Comparison of ENCODE assay signal across 8 mouse cellular contexts in the genomic region with DNA sequence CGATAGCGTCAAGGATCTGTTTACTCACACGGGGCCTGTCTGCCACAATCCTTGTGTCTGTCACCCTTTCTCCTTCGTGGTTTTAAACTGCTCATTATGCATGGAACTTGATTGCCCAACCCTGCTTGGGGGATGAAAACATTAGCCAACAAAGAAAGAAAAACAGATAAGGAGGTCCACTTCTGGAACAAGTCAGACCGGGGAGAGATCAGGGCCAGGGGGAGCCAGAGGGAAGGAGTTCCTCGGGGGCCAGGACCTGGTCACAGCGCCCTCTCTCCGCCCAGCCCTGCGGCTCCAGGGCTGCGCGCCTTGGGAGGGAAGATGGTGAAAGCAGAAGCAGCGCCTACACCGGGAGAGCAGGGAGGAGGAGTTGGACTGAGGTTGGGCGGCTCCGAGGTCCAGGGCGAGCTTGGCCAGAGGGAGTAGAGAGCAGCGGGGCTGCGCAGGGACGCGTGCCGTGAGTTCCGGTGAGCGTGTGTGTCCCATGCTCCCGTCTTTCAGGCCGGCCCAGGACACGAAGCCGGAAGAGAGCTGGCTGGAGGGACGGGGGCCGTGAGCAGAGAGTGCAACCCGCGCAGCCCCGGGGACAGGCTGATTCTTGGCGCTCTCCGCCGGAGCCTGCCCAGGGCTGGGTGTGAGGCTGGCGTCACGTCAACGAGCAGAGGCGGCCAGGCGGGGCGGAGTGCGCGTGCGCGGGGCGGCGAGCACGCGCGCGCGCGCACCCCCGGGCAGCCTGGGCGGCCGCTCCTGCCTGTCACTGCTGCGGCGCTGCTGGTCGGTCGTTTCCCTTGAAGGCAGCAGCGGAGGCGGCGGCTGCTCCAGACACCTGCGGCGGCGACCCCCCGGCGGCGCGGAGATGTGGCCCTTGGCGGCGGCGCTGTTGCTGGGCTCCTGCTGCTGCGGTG. TPM values are rescaled to one million over a fixed set of nuclear protein-coding genes. Genes with fewer than 3 reads are reported as not detected.
A peak's percentile ranks its signal among the peaks of the same experiment; 100 is the strongest.
DNase-seq lines count a peak whose midpoint lies in the region; ATAC-seq and TF ChIP-seq lines count a peak whose summit lies in the region.

No protein-coding gene starts in this region.

- no peaks in the 10 kb centered on the region for H3K9me3 ChIP-seq in CH12.LX (replicated peaks; ENCODE audit: low read length)
- H3K9me3 ChIP-seq in forebrain, embryonic 13.5 days (replicated peaks): no peaks in the 10 kb centered on the region
- H3K9me3 ChIP-seq in liver, postnatal 0 days (ENCODE audit: low read length): no peaks in the 10 kb centered on the region
- H3K9me3 ChIP-seq in neural tube, embryonic 14.5 days (ENCODE audit: control insufficient read depth, low read length): no peaks in the 10 kb centered on the region

- H3K9ac ChIP-seq in CH12.LX (ENCODE audit: insufficient read depth, low read depth): peak overlapping the region; percentile 90
- H3K9ac ChIP-seq in forebrain, embryonic 13.5 days: peak overlapping the region; percentile 93
- H3K9ac ChIP-seq in liver, postnatal 0 days (replicated peaks): peak overlapping the region; percentile 100
- H3K9ac ChIP-seq in neural tube, embryonic 14.5 days (replicated peaks; ENCODE audit: low read depth, low read length): peak overlapping the region; percentile 92

- TF ChIP-seq EP300 in CH12.LX (IDR thresholded peaks at IDR 0.05; ENCODE audit: low read length): no peak
- peak; percentile 82 for TF ChIP-seq EP300 in liver, postnatal 0 days (IDR thresholded peaks at IDR 0.05; ENCODE audit: low read depth)

- DNase-seq in CH12.LX (ENCODE audit: extremely low read depth): peak; percentile 90
- DNase-seq in heart, postnatal 10 days: peak; percentile 94 to 95
- DNase-seq in large intestine, adult 2 months (ENCODE audit: low read depth, low spot score): peak; percentile 52
- peak; percentile 94 for DNase-seq in liver, postnatal 0 days
- DNase-seq in testis, postnatal 10 days (ENCODE audit: low spot score): peak; percentile 91

- peak; percentile 89 for ATAC-seq in cerebellum, adult (ENCODE audit: insufficient number of reproducible peaks, low FRiP score, low TSS enrichment)
- peak; percentile 96 for ATAC-seq in forebrain, embryonic 13.5 days
- peak; percentile 90 for ATAC-seq in liver, postnatal 0 days
- ATAC-seq in neural tube, embryonic 14.5 days (ENCODE audit: low read depth): peak; percentile 96

- TF ChIP-seq POLR2A in CH12.LX (IDR thresholded peaks at IDR 0.05; ENCODE audit: low read depth, low read length): peak; percentile 82

- peaks cover 6 to 9% of the 10 kb centered on the region in 2 experiments for H3K36me3 ChIP-seq in CH12.LX (replicated peaks in 1 of 2; ENCODE audit: control insufficient read depth in 1 of 2, insufficient read depth in 1 of 2, low read length in 1 of 2)
- 0 out of 2 replicates have a peak, but pooled peaks cover 3% of the 10 kb centered on the region for H3K36me3 ChIP-seq in forebrain, embryonic 13.5 days (ENCODE audit: poor library complexity, severe bottlenecking)
- peaks cover 14% of the 10 kb centered on the region for H3K36me3 ChIP-seq in liver, postnatal 0 days (replicated peaks; ENCODE audit: insufficient read depth, low read length)
- no peaks in the 10 kb centered on the region for H3K36me3 ChIP-seq in neural tube, embryonic 14.5 days (ENCODE audit: control insufficient read depth, insufficient read depth, low read length)

- under 1% methylated on average over 58 of the region's 74 CpGs for WGBS in forebrain, embryonic 13.5 days
- WGBS in large intestine, adult 2 months: under 1% methylated on average over 74 of the region's 74 CpGs
- WGBS in liver, postnatal 0 days (ENCODE audit: insufficient replicate concordance): 2% methylated on average over 68 of the region's 74 CpGs
- WGBS in neural tube, embryonic 14.5 days: under 1% methylated on average over 52 of the region's 74 CpGs

- peak overlapping the region; percentile 96 for H3K27ac ChIP-seq in CH12.LX (ENCODE audit: insufficient read depth, low read depth)
- peak overlapping the region; percentile 99 for H3K27ac ChIP-seq in forebrain, embryonic 13.5 days
- peak overlapping the region; percentile 99 for H3K27ac ChIP-seq in liver, postnatal 0 days (ENCODE audit: low read depth)
- H3K27ac ChIP-seq in neural tube, embryonic 14.5 days (ENCODE audit: low read depth, low read length): peak overlapping the region; percentile 93

- in situ Hi-C loops in CH12.LX (cut with MboI; ENCODE audit: low pct_ligation_motif_present, low pct_unique_long_range_greater_than_20kb, low sequenced_read_pairs): no loop called here

- H3K27me3 ChIP-seq in CH12.LX (replicated peaks): no peaks in the 10 kb centered on the region
- no peaks in the 10 kb centered on the region for H3K27me3 ChIP-seq in forebrain, embryonic 13.5 days
- no peaks in the 10 kb centered on the region for H3K27me3 ChIP-seq in liver, postnatal 0 days (ENCODE audit: insufficient read depth, low read length)
- H3K27me3 ChIP-seq in neural tube, embryonic 14.5 days (ENCODE audit: control insufficient read depth, insufficient read depth, low read length): no peaks in the 10 kb centered on the region

- TF ChIP-seq RAD21 in CH12.LX (IDR thresholded peaks at IDR 0.05; ENCODE audit: low read depth, low read length): peak; percentile 43

- peak in 1 of 2 experiments; percentile 86; a peak in 2 of 4 replicates for TF ChIP-seq CTCF in CH12.LX (conservative IDR thresholded peaks at IDR 0.05 in 1 of 2, IDR thresholded peaks at IDR 0.05 in 1 of 2; ENCODE audit: low read depth in 2 of 2, low read length in 2 of 2)
- peak; percentile 81 for TF ChIP-seq CTCF in liver, postnatal 0 days (IDR thresholded peaks at IDR 0.05; ENCODE audit: low read depth)

- peaks cover 41% of the 10 kb centered on the region for H3K79me2 ChIP-seq in CH12.LX (replicated peaks; ENCODE audit: control insufficient read depth, extremely low read depth, insufficient read depth, poor library complexity, severe bottlenecking)

- intact Hi-C loops in heart, postnatal 10 days (cut with DNase I): loop anchor here (2.0 to 5.0 kb wide), 8 partner anchors 50 to 353 kb away; no protein-coding TSS in a partner anchor

- peaks cover 13 to 42% of the 10 kb centered on the region in 2 experiments for H3K4me1 ChIP-seq in CH12.LX (ENCODE audit: control insufficient read depth in 1 of 2, insufficient read depth in 2 of 2)
- peaks cover 26% of the 10 kb centered on the region for H3K4me1 ChIP-seq in forebrain, embryonic 13.5 days
- peaks cover 36% of the 10 kb centered on the region for H3K4me1 ChIP-seq in liver, postnatal 0 days (ENCODE audit: insufficient read depth)
- peaks cover 4% of the 10 kb centered on the region; the same call in 1 of the 2 replicates for H3K4me1 ChIP-seq in neural tube, embryonic 14.5 days (ENCODE audit: control insufficient read depth, insufficient read depth, low read length)

- H3K4me3 ChIP-seq in CH12.LX (replicated peaks in 1 of 3; ENCODE audit: low read depth in 2 of 3, low read length in 2 of 3, poor library complexity in 1 of 3): peak overlapping the region; percentile 85 to 93 (median 90)
- peak overlapping the region; percentile 88 for H3K4me3 ChIP-seq in forebrain, embryonic 13.5 days
- peak overlapping the region; percentile 99 for H3K4me3 ChIP-seq in liver, postnatal 0 days (ENCODE audit: low read depth, low read length)
- peak overlapping the region; percentile 90 for H3K4me3 ChIP-seq in neural tube, embryonic 14.5 days (ENCODE audit: low read depth, low read length)

- peak overlapping the region; percentile 84 for H3K4me2 ChIP-seq in CH12.LX (ENCODE audit: insufficient read depth, low read depth, poor library complexity, severe bottlenecking)
- peak overlapping the region; percentile 71 for H3K4me2 ChIP-seq in forebrain, embryonic 13.5 days
- peak overlapping the region; percentile 82 for H3K4me2 ChIP-seq in liver, postnatal 0 days (ENCODE audit: low read depth, low read length)
- H3K4me2 ChIP-seq in neural tube, embryonic 14.5 days (ENCODE audit: low read depth, low read length): peak overlapping the region; percentile 72

- dilution Hi-C loops in CH12.LX (cut with MboI; ENCODE audit: extremely low pct_ligation_motif_present, extremely low pct_unique_long_range_greater_than_20kb, low sequenced_read_pairs): no loop called here

TF ChIP-seq in CH12.LX, 34 proteins besides CTCF, POLR2A, EP300 and RAD21 (continues in another document):
- TF ChIP-seq BHLHE40 (IDR thresholded peaks at IDR 0.05; ENCODE audit: low read depth, low read length) (peak; percentile 84), MYC (IDR thresholded peaks at IDR 0.05; ENCODE audit: low read depth, low read length) (peak; percentile 52; the same call in 1 of the 2 replicates), UBTF (IDR thresholded peaks at IDR 0.05; ENCODE audit: low read depth, low read length) (peak; percentile 89), ZKSCAN1 (IDR thresholded peaks at IDR 0.05; ENCODE audit: borderline replicate concordance, low read depth, low read length) (no peak), TCF12 (IDR thresholded peaks at IDR 0.05; ENCODE audit: low read depth, low read length) (peak; percentile 86), MAX (IDR thresholded peaks at IDR 0.05; ENCODE audit: low read length) (peak; percentile 19; the same call in 1 of the 2 replicates), ZMIZ1 (IDR thresholded peaks at IDR 0.05; ENCODE audit: low read depth, low read length) (0 out of 2 replicates have a peak, but pooled peaks have one; percentile 17), TBP (conservative IDR thresholded peaks at IDR 0.05; ENCODE audit: low read depth, low read length) (0 out of 2 replicates have a peak, but pooled peaks have one; percentile 38), SMC3 (IDR thresholded peaks at IDR 0.05; ENCODE audit: low read depth, low read length) (peak; percentile 64), ELF1 (IDR thresholded peaks at IDR 0.05; ENCODE audit: low read depth, low read length) (peak; percentile 65; the same call in 1 of the 2 replicates), E2F4 (IDR thresholded peaks at IDR 0.05; ENCODE audit: insufficient replicate concordance, low read depth, low read length) (no peak), CHD1 (IDR thresholded peaks at IDR 0.05; ENCODE audit: low read depth, low read length) (peak; percentile 45; the same call in 1 of the 2 replicates), NRF1 (IDR thresholded peaks at IDR 0.05; ENCODE audit: low read depth, low read length) (peak; percentile 89), MXI1 (IDR thresholded peaks at IDR 0.05; ENCODE audit: low read depth, low read length) (peak; percentile 31), JUND (conservative IDR thresholded peaks at IDR 0.05; ENCODE audit: low read depth, low read length) (no peak)

RNA-seq across cellular contexts. Expression of gene Cd47, which starts 54.9 kb away (rescaled TPM):
- total RNA-seq in CH12.LX (2012; rRNA removed) (111 and 142 TPM in 2 replicates), CH12.LX (2014; rRNA removed) (277 and 278 TPM in 2 replicates)
- polyA plus RNA-seq in CH12.LX (2012; ENCODE audit: insufficient read length, low read depth): 102 and 109 TPM in 2 replicates
- polyA plus RNA-seq in forebrain, embryonic 13.5 days (2015; fragmentation: Nextera tagmentation; extraction: Ambion mirVana): 72.9 and 80.4 TPM in 2 replicates
- total RNA-seq in heart, postnatal 10 days (2021): 10 to 100 TPM; 71.5 to 71.6 TPM
- polyA plus RNA-seq in large intestine, adult 2 months (2012; rRNA removed): 57.3 and 60.1 TPM in 2 replicates
- 285 and 286 TPM in 2 replicates for polyA plus RNA-seq in liver, postnatal 0 days (2015; fragmentation: Nextera tagmentation; extraction: Ambion mirVana)
- 139 and 166 TPM in 2 replicates for polyA plus RNA-seq in neural tube, embryonic 14.5 days (2014; fragmentation: Nextera tagmentation; extraction: Ambion mirVana)

Comparison
In these comparisons a context has a peak if more than half of its experiments do, and no peak if none do; other contexts are left out.
1. Peak in every context shown above with its lines: DNase-seq, ATAC-seq, H3K4me3 ChIP-seq and H3K27ac ChIP-seq.